Mouse (Mus musculus) inflammation-experienced regulatory T-cells, adult 6 months (primary cell): ENCODE data around the gene Bicdl2. TPM values are rescaled to one million over a fixed set of nuclear protein-coding genes. Genes with fewer than 3 reads are reported as not detected.

Experiments
- ATAC-seq: one replicate; pipeline ENCODE4 v1.8.0; 2017
- polyA plus RNA-seq, 3 experiments: library from polyadenylated mRNA; unstranded; fragments of 100-300 nt; shearing (Covaris generic); gene quantifications; one replicate each; pipeline ENCODE4 v1.2.1; 2017

Bicdl2 gene
- polyA plus RNA-seq, 3 experiments from 2014 or later = 0.23 TPM; not detected in 2

GRCm38 (mm10) chr17:23674271-23674952, 14.1 kb downstream of the Bicdl2 start:
- ATAC-seq = no peak

- no peak for ATAC-seq
Observed at GRCm38 (mm10) chr17:23675127-23675526, 14.8 kb downstream of the Bicdl2 start.

- no peak for ATAC-seq
Observed at GRCm38 (mm10) chr17:23675564-23676281, 15.4 kb downstream of the Bicdl2 start.

GRCm38 (mm10) chr17:23676473-23677031, 16.2 kb downstream of the Bicdl2 start:
- no peak for ATAC-seq

- ATAC-seq = peak; percentile 60
Observed at GRCm38 (mm10) chr17:23677236-23677679, 17.0 kb downstream of the Bicdl2 start, which contains the start of gene Tnfrsf12a. Gene Tnfrsf12a, minus strand, starts transcription at chr17:23677468.

GRCm38 (mm10) chr17:23679127-23679835, 19.0 kb downstream of the Bicdl2 start, which contains the start of gene Cldn6:
Gene Cldn6, plus strand, starts transcription at chr17:23679249.
- no peak for ATAC-seq

GRCm38 (mm10) chr17:23680336-23680735, 20.0 kb downstream of the Bicdl2 start:
- ATAC-seq = no peak

- ATAC-seq = no peak
Observed at GRCm38 (mm10) chr17:23681086-23681485, 20.8 kb downstream of the Bicdl2 start.

- ATAC-seq = no peak
Observed at GRCm38 (mm10) chr17:23682092-23682491, 21.8 kb downstream of the Bicdl2 start.

- ATAC-seq = no peak
Observed at GRCm38 (mm10) chr17:23682530-23682929, 22.2 kb downstream of the Bicdl2 start.

GRCm38 (mm10) chr17:23683226-23683625, 22.9 kb downstream of the Bicdl2 start:
- ATAC-seq = no peak

- ATAC-seq = no peak
Observed at GRCm38 (mm10) chr17:23683856-23684672, 23.8 kb downstream of the Bicdl2 start, which contains the start of gene Cldn9. Gene Cldn9, minus strand, starts transcription at chr17:23684026.

GRCm38 (mm10) chr17:23694491-23694890, 34.2 kb downstream of the Bicdl2 start:
- no peak for ATAC-seq

- ATAC-seq = no peak
Observed at GRCm38 (mm10) chr17:23695801-23696200, 35.5 kb downstream of the Bicdl2 start.

GRCm38 (mm10) chr17:23699131-23700077, 39.1 kb downstream of the Bicdl2 start:
- no peak for ATAC-seq

GRCm38 (mm10) chr17:23700079-23700478, 39.8 kb downstream of the Bicdl2 start:
- ATAC-seq = peak; percentile 98

GRCm38 (mm10) chr17:23703301-23703700, 43.0 kb downstream of the Bicdl2 start:
- no peak for ATAC-seq

- no peak for ATAC-seq
Observed at GRCm38 (mm10) chr17:23704741-23705140, 44.4 kb downstream of the Bicdl2 start.

GRCm38 (mm10) chr17:23705525-23706104, 45.3 kb downstream of the Bicdl2 start:
- no peak for ATAC-seq

- ATAC-seq = peak; percentile 76
Observed at GRCm38 (mm10) chr17:23706212-23706611, 45.9 kb downstream of the Bicdl2 start.
